Comparison of ENCODE assay signal across 12 mouse cellular contexts in genomic region chr2:135733926-135734510, GRCm38 (mm10).
DNase-seq lines count a peak whose midpoint lies in the region; ATAC-seq and TF ChIP-seq lines count a peak whose summit lies in the region.
"Had no signal": no experiment of that assay in that cellular context is flagged by ENCODE, and none has a peak within 500 bp of the region (broad histone marks: within the 10 kb centered on the region; RNA-seq: fewer than 3 reads in every experiment).

No protein-coding gene starts in this region.

- no peaks in the 10 kb centered on the region for H3K36me3 ChIP-seq in lung, embryonic 16.5 days (ENCODE audit: control insufficient read depth, insufficient read depth, low read length)
- H3K36me3 ChIP-seq in forebrain, embryonic 14.5 days (ENCODE audit: control insufficient read depth, insufficient read depth, low read length) = no peaks in the 10 kb centered on the region

- no peak overlapping the region for H3K4me3 ChIP-seq in lung, embryonic 16.5 days (ENCODE audit: low read length)
- H3K4me3 ChIP-seq in lung, adult 2 months (replicated peaks; ENCODE audit: extremely low read depth, low read depth, low read length) = no peak overlapping the region
- H3K4me3 ChIP-seq in forebrain, embryonic 14.5 days (ENCODE audit: low read depth, low read length) = no peak overlapping the region

- no peak overlapping the region for H3K4me2 ChIP-seq in lung, embryonic 16.5 days (ENCODE audit: low read depth, low read length)
- H3K4me2 ChIP-seq in forebrain, embryonic 14.5 days (ENCODE audit: low read length) = no peak overlapping the region

- no peaks in the 10 kb centered on the region for H3K27me3 ChIP-seq in lung, embryonic 16.5 days (ENCODE audit: control insufficient read depth, insufficient read depth, low read depth, low read length)
- no peaks in the 10 kb centered on the region for H3K27me3 ChIP-seq in forebrain, embryonic 14.5 days (replicated peaks; ENCODE audit: control insufficient read depth, insufficient read depth, low read length)

- TF ChIP-seq POLR2A in lung, adult 2 months (IDR thresholded peaks at IDR 0.05; ENCODE audit: borderline replicate concordance, extremely low read depth, low read depth, low read length) = no peak

- no peak for TF ChIP-seq CTCF in lung, adult 2 months (IDR thresholded peaks at IDR 0.05; ENCODE audit: insufficient read depth, low read length)

- peaks cover 14% of the 10 kb centered on the region for H3K4me1 ChIP-seq in lung, embryonic 16.5 days (replicated peaks; ENCODE audit: control insufficient read depth, insufficient read depth, low read length)
- H3K4me1 ChIP-seq in lung, adult 2 months (ENCODE audit: control insufficient read depth, insufficient read depth, low read length) = peaks cover 25% of the 10 kb centered on the region
- H3K4me1 ChIP-seq in forebrain, embryonic 14.5 days (ENCODE audit: control insufficient read depth, insufficient read depth, low read length) = peaks cover 11% of the 10 kb centered on the region

- peak; percentile 48 for ATAC-seq in lung, embryonic 16.5 days (ENCODE audit: low read depth)
- peak; percentile 47; the same call in 1 of the 2 replicates for ATAC-seq in forebrain, embryonic 14.5 days
- ATAC-seq: CD4-positive, CD25-positive, alpha-beta regulatory T cell, adult 4 months had no signal

- no peak overlapping the region for H3K9ac ChIP-seq in lung, embryonic 16.5 days (ENCODE audit: low read length)
- no peak overlapping the region for H3K9ac ChIP-seq in forebrain, embryonic 14.5 days (ENCODE audit: low read length)

- intact Hi-C loops in heart, postnatal 14 days (cut with DNase I) = loop anchor here (5.0 kb wide), 2 partner anchors 63 to 72 kb away; no protein-coding TSS in a partner anchor
- intact Hi-C loops in heart, postnatal 10 days (cut with DNase I) = loop anchor here (5.0 to 10.0 kb wide), 2 partner anchors 172 to 191 kb away; no protein-coding TSS in a partner anchor

- no peak overlapping the region for H3K27ac ChIP-seq in lung, embryonic 16.5 days (ENCODE audit: low read length)
- no peak overlapping the region for H3K27ac ChIP-seq in forebrain, embryonic 14.5 days (ENCODE audit: low read depth, low read length)

- 53% methylated on average over 10 of the region's 10 CpGs for whole genome bisulfite sequencing in lung, embryonic 16.5 days
- WGBS in lung, adult 2 months = 60% methylated on average over 10 of the region's 10 CpGs
- 21% methylated on average over 10 of the region's 10 CpGs for WGBS in forebrain, embryonic 14.5 days

- H3K9me3 ChIP-seq in lung, embryonic 16.5 days (ENCODE audit: control insufficient read depth, low read length) = no peaks in the 10 kb centered on the region
- no peaks in the 10 kb centered on the region for H3K9me3 ChIP-seq in forebrain, embryonic 14.5 days (replicated peaks; ENCODE audit: control insufficient read depth, low read length)

- DNase-seq in heart, adult 11 months = peak; percentile 89
- no peak for DNase-seq in heart, postnatal 14 days
- no peak for DNase-seq in lung, adult 2 months
- peak; percentile 45 for DNase-seq in forebrain, embryonic 14.5 days (ENCODE audit: low spot score)
- peak; percentile 65 for DNase-seq in retina, postnatal 1 day
- no peak for DNase-seq in layer of hippocampus, postnatal 10 days (ENCODE audit: low spot score in 2 of 2)
- DNase-seq in heart, postnatal 10 days = no peak
- DNase-seq: cerebellum, adult 2 months; liver; right cerebral cortex, postnatal 4 days had no signal

Comparison
In these comparisons a context has a peak if more than half of its experiments do, and no peak if none do; other contexts are left out.
1. DNase-seq: peak in heart, adult 11 months (single experiment), forebrain, embryonic 14.5 days (single experiment) and retina, postnatal 1 day (single experiment); none in heart, postnatal 14 days (0 of 2), lung, adult 2 months (single experiment), layer of hippocampus, postnatal 10 days (0 of 2) and heart, postnatal 10 days (0 of 2).